Mouse (Mus musculus) hindbrain, embryonic 14.5 days (tissue): ENCODE results near the gene Tmem100. TPM values are rescaled to one million over a fixed set of nuclear protein-coding genes. Genes with fewer than 3 reads are reported as not detected.

Experiments used
- ATAC-seq: fragments of 200-750 bp; cut with Nextera tagmentation; 2 replicates; pipeline ENCODE4 v1.8.0; 2017; ENCODE audit warnings: moderate number of reproducible peaks, mild to moderate bottlenecking, moderate TSS enrichment, moderate library complexity; ENCODE audit not compliant: low FRiP score
- DNase-seq: peaks from one replicate; pipeline ENCODE4 v3.0.0-alpha.2; 2015; ENCODE audit warnings: low spot score
- H3K27ac ChIP-seq: fragments of 300-500 bp; sonication (generic); 2 replicates; pipeline ENCODE4 v1.5.1; 2014; ENCODE audit warnings: mild to moderate bottlenecking, moderate library complexity
- H3K27me3 ChIP-seq: fragments of 300-500 bp; sonication (generic); 2 replicates; pipeline ENCODE4 v1.6.1; 2014; ENCODE audit warnings: mild to moderate bottlenecking, low read length, mixed read lengths; ENCODE audit not compliant: control insufficient read depth, insufficient read depth
- H3K36me3 ChIP-seq: fragments of 300-500 bp; sonication (generic); replicated peaks from 2 replicates; pipeline ENCODE4 v1.6.1; 2014; ENCODE audit not compliant: control insufficient read depth, insufficient read depth
- H3K4me1 ChIP-seq: fragments of 300-500 bp; sonication (generic); replicated peaks from 2 replicates; pipeline ENCODE4 v1.6.1; 2014; ENCODE audit warnings: antibody characterized with exemption, low read length, mixed read lengths; ENCODE audit not compliant: control insufficient read depth, insufficient read depth
- H3K4me2 ChIP-seq: fragments of 300-500 bp; sonication (generic); replicated peaks from 2 replicates; pipeline ENCODE4 v1.6.1; 2014; ENCODE audit warnings: mild to moderate bottlenecking, moderate library complexity
- H3K4me3 ChIP-seq: fragments of 300-500 bp; sonication (generic); replicated peaks from 2 replicates; pipeline ENCODE4 v1.5.1; 2014; ENCODE audit warnings: mild to moderate bottlenecking, low read length
- H3K9ac ChIP-seq: fragments of 300-500 bp; sonication (generic); 2 replicates; pipeline ENCODE4 v1.6.1; 2014
- H3K9me3 ChIP-seq: fragments of 300-500 bp; sonication (generic); 2 replicates; pipeline ENCODE4 v1.6.1; 2016; ENCODE audit warnings: low read length; ENCODE audit not compliant: control insufficient read depth
- WGBS: fragments of 180-500 bp; shearing (Covaris S2); extraction: QIAGEN DNeasy Blood & Tissue Kit; methylation state at CpG from one replicate; pipeline ENCODE4 v1.1.7; 2014; 5-methylcytosine and 5-hydroxymethylcytosine counted together
- polyA plus RNA-seq: library from polyadenylated mRNA; unstranded; fragments of >200 nt; fragmentation: Nextera tagmentation; extraction: Ambion mirVana; gene quantifications from 2 replicates; pipeline ENCODE4 v1.2.1, GENCODE M21; 2014

Gene Tmem100
- polyA plus RNA-seq, 1 experiment from 2014 or later: 13.4 TPM

DNA sequence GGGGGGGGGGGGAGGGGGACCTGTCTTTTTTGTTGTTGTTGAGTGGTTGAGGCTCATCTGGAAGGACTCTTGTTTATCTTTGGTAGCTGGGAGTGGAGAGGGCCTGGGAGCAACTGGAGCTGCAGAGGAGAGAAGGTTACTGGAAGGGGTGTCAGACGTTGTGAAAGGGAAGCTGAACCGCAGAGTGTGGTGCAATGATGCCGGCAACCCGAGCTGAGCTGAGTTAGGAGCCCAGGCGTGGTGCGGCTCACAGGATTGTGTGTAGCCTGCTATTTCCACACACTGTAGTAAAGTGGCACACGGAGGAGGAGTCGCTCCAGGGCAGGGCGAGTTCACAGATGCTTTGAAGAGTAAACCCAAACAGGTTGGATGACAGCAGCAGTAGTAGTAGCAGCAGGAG lies 41.6 kb downstream of the Tmem100 start:
- WGBS: 70% methylated on average over 9 of the region's 9 CpGs
- Histone ChIP-seq H3K36me3 (no peaks in the 10 kb centered on the region), H3K4me1 (no peaks in the 10 kb centered on the region), H3K27me3 (no peaks in the 10 kb centered on the region), H3K9me3 (no peaks in the 10 kb centered on the region), H3K4me2 (no peak overlapping the region), H3K4me3 (no peak overlapping the region), H3K9ac (no peak overlapping the region), H3K27ac (no peak overlapping the region)
- no peak for DNase-seq
- no peak for ATAC-seq

GRCm38 (mm10) chr11:90073201-90073600 lies 43.1 kb downstream of the Tmem100 start:
- Histone ChIP-seq H3K4me3 (no peak overlapping the region), H3K27me3 (no peaks in the 10 kb centered on the region), H3K9me3 (no peaks in the 10 kb centered on the region), H3K36me3 (no peaks in the 10 kb centered on the region), H3K9ac (no peak overlapping the region), H3K27ac (no peak overlapping the region), H3K4me2 (no peak overlapping the region), H3K4me1 (no peaks in the 10 kb centered on the region)
- 79% methylated on average over 5 of the region's 5 CpGs for WGBS
- DNase-seq (no peak), ATAC-seq (no peak)

DNA sequence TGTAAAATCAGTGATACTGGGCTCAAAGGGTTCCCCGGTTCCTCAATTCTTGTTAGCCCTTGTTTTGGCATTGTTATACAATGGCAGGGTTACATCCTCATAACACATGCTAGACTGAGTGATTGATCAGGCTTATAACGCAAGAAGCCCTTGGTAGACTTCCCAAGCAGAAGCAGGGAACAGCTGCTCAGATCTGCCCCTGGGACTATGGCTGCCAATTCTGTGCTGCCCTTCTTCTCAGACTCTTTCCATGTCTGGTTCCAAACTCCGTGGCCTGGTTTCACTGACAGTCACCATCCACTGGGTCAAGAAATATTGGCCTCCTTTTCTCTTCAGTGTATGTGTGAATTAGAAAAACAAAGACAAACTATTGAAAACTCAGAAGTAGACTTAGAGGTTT lies 46.5 kb downstream of the Tmem100 start:
- Histone ChIP-seq H3K4me1 (no peaks in the 10 kb centered on the region), H3K27me3 (no peaks in the 10 kb centered on the region), H3K27ac (no peak overlapping the region), H3K9me3 (no peaks in the 10 kb centered on the region), H3K36me3 (no peaks in the 10 kb centered on the region), H3K9ac (no peak overlapping the region), H3K4me2 (no peak overlapping the region), H3K4me3 (no peak overlapping the region)
- DNase-seq (no peak), ATAC-seq (no peak)
- 87% methylated on average over 3 of the region's 3 CpGs for WGBS

DNA sequence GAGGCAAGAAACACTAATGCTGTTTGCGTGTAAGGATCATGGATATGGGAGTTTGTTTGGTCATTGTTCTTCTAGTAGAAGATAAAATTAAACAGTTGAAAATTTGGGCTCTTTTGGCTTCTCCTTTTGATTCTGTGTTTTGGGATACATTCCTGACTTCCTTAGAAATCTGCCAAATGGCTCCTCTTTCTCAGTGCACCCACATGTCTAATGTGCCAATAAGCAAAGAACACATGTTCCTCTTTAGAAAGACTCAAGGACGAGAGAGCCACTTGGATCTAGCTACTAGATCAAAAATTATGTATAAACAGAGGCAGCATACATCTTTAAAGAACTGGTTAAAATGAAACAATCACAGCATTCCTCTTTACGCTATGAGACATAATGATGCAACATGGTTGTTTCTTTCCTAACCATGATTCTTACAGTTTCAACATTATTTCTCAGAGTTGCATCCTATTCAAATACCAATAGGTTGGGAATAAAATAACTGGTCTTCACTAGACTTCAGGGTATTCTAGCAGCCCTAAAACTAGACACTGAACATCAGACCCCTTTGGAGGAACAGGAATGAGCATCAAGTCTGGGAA lies 50.6 kb downstream of the Tmem100 start:
- no peak overlapping the region for H3K4me2 ChIP-seq
- no peaks in the 10 kb centered on the region for H3K9me3 ChIP-seq
- H3K36me3 ChIP-seq: no peaks in the 10 kb centered on the region
- H3K27me3 ChIP-seq: no peaks in the 10 kb centered on the region
- no peaks in the 10 kb centered on the region for H3K4me1 ChIP-seq
- no peak for ATAC-seq
- no peak overlapping the region for H3K9ac ChIP-seq
- H3K4me3 ChIP-seq: no peak overlapping the region
- H3K27ac ChIP-seq: no peak overlapping the region
- no peak for DNase-seq
- WGBS: 88% methylated on average over 3 of the region's 3 CpGs

- ATAC-seq (no peak), DNase-seq (no peak)
- Histone ChIP-seq H3K9ac (no peak overlapping the region), H3K27me3 (no peaks in the 10 kb centered on the region), H3K27ac (no peak overlapping the region), H3K4me3 (no peak overlapping the region), H3K4me1 (no peaks in the 10 kb centered on the region), H3K4me2 (no peak overlapping the region), H3K9me3 (no peaks in the 10 kb centered on the region), H3K36me3 (no peaks in the 10 kb centered on the region)
- 91% methylated on average over 10 of the region's 10 CpGs for WGBS
Observed at GRCm38 (mm10) chr11:90081820-90082596, 51.9 kb downstream of the Tmem100 start.

DNA sequence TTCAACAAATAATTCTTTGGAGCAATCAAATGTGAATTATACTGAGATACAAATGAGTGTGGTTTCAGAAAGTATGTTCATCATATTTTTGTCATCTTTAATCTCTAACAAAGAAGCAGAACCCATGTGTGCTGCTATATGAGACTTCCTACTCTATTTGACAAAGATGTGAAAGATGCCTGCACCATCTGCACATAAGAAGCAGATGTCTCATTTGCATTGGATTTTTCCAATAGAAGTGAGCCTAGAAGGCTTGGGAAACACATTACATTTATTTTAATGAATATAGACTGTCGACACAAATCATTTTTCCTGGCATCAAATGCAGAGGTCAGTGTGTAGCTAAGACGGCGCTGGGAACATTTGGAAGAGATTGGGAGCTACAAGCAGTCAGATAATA lies 52.9 kb downstream of the Tmem100 start:
- 71% methylated on average over 3 of the region's 3 CpGs for WGBS
- Histone ChIP-seq H3K27ac (no peak overlapping the region), H3K9ac (no peak overlapping the region), H3K36me3 (no peaks in the 10 kb centered on the region), H3K4me2 (no peak overlapping the region), H3K4me1 (no peaks in the 10 kb centered on the region), H3K27me3 (no peaks in the 10 kb centered on the region), H3K4me3 (no peak overlapping the region), H3K9me3 (no peaks in the 10 kb centered on the region)
- ATAC-seq: no peak
- no peak for DNase-seq

GRCm38 (mm10) chr11:90084166-90084565 lies 54.0 kb downstream of the Tmem100 start:
- no peak overlapping the region for H3K9ac ChIP-seq
- WGBS: 54% methylated on average over 5 of the region's 5 CpGs
- H3K4me1 ChIP-seq: no peaks in the 10 kb centered on the region
- no peaks in the 10 kb centered on the region for H3K36me3 ChIP-seq
- no peaks in the 10 kb centered on the region for H3K9me3 ChIP-seq
- no peaks in the 10 kb centered on the region for H3K27me3 ChIP-seq
- H3K4me3 ChIP-seq: no peak overlapping the region
- no peak overlapping the region for H3K4me2 ChIP-seq
- no peak for ATAC-seq
- no peak for DNase-seq
- no peak overlapping the region for H3K27ac ChIP-seq

Other genes with a start within 250 kb of the Tmem100 start
- 0.73 and 1.6 TPM in 2 replicates for gene Pctp, start 27.5 kb upstream of the Tmem100 start, polyA plus RNA-seq
- gene Gm45716, start 157.3 kb downstream of the Tmem100 start, polyA plus RNA-seq: 20.4 and 25.6 TPM in 2 replicates
- gene Mmd, start 219.1 kb downstream of the Tmem100 start, polyA plus RNA-seq: 88.3 and 97.8 TPM in 2 replicates